8 mouse cellular contexts compared by ENCODE assay signal in the genomic region with DNA sequence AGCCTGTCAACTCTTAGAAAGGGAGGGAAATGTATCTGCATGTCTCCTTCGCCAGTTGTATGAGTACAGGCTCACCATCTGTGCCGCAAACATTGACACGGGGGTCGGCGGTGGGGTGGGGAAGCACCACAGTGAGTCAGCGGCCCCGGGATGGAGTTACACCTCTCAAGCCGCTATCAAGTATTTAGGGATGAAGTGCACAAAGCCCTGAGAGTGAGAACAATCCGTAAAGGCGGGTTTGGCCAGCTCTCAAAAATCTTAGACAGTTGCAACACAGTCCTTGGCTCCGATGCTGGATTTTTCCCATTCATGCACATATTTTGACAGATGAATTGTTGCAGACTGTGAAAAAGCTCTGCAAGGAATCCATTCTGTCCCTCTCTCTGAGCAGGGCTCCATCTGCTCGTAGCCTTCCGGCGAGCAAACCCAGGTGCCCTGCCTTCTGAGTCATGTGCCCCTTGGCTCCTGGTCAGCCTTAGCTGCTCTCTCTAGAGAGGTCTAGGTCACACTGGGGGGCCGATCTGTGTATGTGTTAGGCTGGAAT.
DNase-seq lines count a peak whose midpoint lies in the region; ATAC-seq and TF ChIP-seq lines count a peak whose summit lies in the region.

No protein-coding gene starts in this region.

- H3K36me3 ChIP-seq in liver, adult 2 months (ENCODE audit: control insufficient read depth, insufficient read depth, low read length) = no peaks in the 10 kb centered on the region
- H3K36me3 ChIP-seq in liver, embryonic 11.5 days (ENCODE audit: control insufficient read depth, insufficient read depth, low read length) = no peaks in the 10 kb centered on the region
- no peaks in the 10 kb centered on the region for H3K36me3 ChIP-seq in forebrain, embryonic 16.5 days (ENCODE audit: control insufficient read depth, insufficient read depth)
- no peaks in the 10 kb centered on the region for H3K36me3 ChIP-seq in heart, postnatal 0 days (replicated peaks; ENCODE audit: control insufficient read depth, insufficient read depth, low read length)
- no peaks in the 10 kb centered on the region for H3K36me3 ChIP-seq in lung, postnatal 0 days (ENCODE audit: insufficient read depth, low read length)

- H3K79me2 ChIP-seq in liver, adult 2 months (ENCODE audit: control insufficient read depth, insufficient read depth, low read length) = no peaks in the 10 kb centered on the region

- no peaks in the 10 kb centered on the region for H3K9me3 ChIP-seq in liver, embryonic 11.5 days (ENCODE audit: control insufficient read depth, low read length)
- H3K9me3 ChIP-seq in forebrain, embryonic 16.5 days (ENCODE audit: control insufficient read depth, low read length) = no peaks in the 10 kb centered on the region
- no peaks in the 10 kb centered on the region for H3K9me3 ChIP-seq in heart, postnatal 0 days (replicated peaks; ENCODE audit: control insufficient read depth, low read length)
- H3K9me3 ChIP-seq in lung, postnatal 0 days (ENCODE audit: low read length) = no peaks in the 10 kb centered on the region

- peak; percentile 42 for DNase-seq in liver, adult 2 months (ENCODE audit: extremely low read depth, low read depth, low spot score)
- DNase-seq in liver, embryonic 11.5 days (ENCODE audit: low spot score) = no peak
- DNase-seq in heart, postnatal 0 days (ENCODE audit: low spot score) = peak; percentile 73
- DNase-seq in layer of hippocampus, adult 18-20 months (ENCODE audit: low spot score in 2 of 2) = peak; percentile 71 to 90
- DNase-seq in lung, postnatal 0 days (ENCODE audit: low spot score) = peak; percentile 91
- DNase-seq in right cerebral cortex, postnatal 25 days = peak; percentile 64
- no peak for DNase-seq in spleen, adult 18-20 months

- 22% methylated on average over 15 of the region's 15 CpGs for WGBS in liver, adult 2 months
- WGBS in liver, embryonic 11.5 days = 35% methylated on average over 15 of the region's 15 CpGs
- 6% methylated on average over 15 of the region's 15 CpGs for WGBS in forebrain, embryonic 16.5 days
- WGBS in heart, postnatal 0 days = 6% methylated on average over 15 of the region's 15 CpGs
- WGBS in lung, postnatal 0 days = 13% methylated on average over 15 of the region's 15 CpGs

- H3K4me1 ChIP-seq in liver, adult 2 months (ENCODE audit: control insufficient read depth, insufficient read depth, low read length) = 0 out of 2 replicates have a peak, but pooled peaks cover 3% of the 10 kb centered on the region
- H3K4me1 ChIP-seq in liver, embryonic 11.5 days (replicated peaks; ENCODE audit: control insufficient read depth, insufficient read depth, low read length) = no peaks in the 10 kb centered on the region
- H3K4me1 ChIP-seq in forebrain, embryonic 16.5 days (replicated peaks; ENCODE audit: control insufficient read depth, insufficient read depth, low read length) = peaks cover 15% of the 10 kb centered on the region
- peaks cover 20% of the 10 kb centered on the region for H3K4me1 ChIP-seq in heart, postnatal 0 days (ENCODE audit: control insufficient read depth, insufficient read depth)
- peaks cover 7% of the 10 kb centered on the region; the same call in 1 of the 2 replicates for H3K4me1 ChIP-seq in lung, postnatal 0 days (ENCODE audit: insufficient read depth, low read depth, low read length)

- no peak overlapping the region; the same call in 1 of the 2 replicates for H3K27ac ChIP-seq in liver, adult 2 months (replicated peaks; ENCODE audit: insufficient read depth, low read depth, low read length)
- H3K27ac ChIP-seq in liver, embryonic 11.5 days (ENCODE audit: low read depth, low read length) = no peak overlapping the region
- peak overlapping the region; percentile 65; the same call in 1 of the 2 replicates for H3K27ac ChIP-seq in forebrain, embryonic 16.5 days (ENCODE audit: low read length)
- H3K27ac ChIP-seq in heart, postnatal 0 days (ENCODE audit: low read depth) = no peak overlapping the region
- H3K27ac ChIP-seq in lung, postnatal 0 days (ENCODE audit: low read length) = no peak overlapping the region

- TF ChIP-seq POLR2A in liver, adult 2 months (IDR thresholded peaks at IDR 0.05; ENCODE audit: extremely low read depth, insufficient read depth, low read length) = no peak

- H3K4me3 ChIP-seq in liver, adult 2 months (ENCODE audit: insufficient read depth, low read depth, low read length) = no peak overlapping the region
- no peak overlapping the region for H3K4me3 ChIP-seq in liver, embryonic 11.5 days (ENCODE audit: low read depth, low read length)
- H3K4me3 ChIP-seq in forebrain, embryonic 16.5 days (replicated peaks; ENCODE audit: low read length) = 0 out of 2 replicates have a peak overlapping the region, but pooled peaks have one; percentile 5
- peak overlapping the region; percentile 6; the same call in 1 of the 2 replicates for H3K4me3 ChIP-seq in heart, postnatal 0 days (ENCODE audit: low read depth, low read length)
- H3K4me3 ChIP-seq in lung, postnatal 0 days (ENCODE audit: low read depth, low read length) = no peak overlapping the region

- no peak for TF ChIP-seq CTCF in liver, adult 2 months (IDR thresholded peaks at IDR 0.05; ENCODE audit: low read depth, low read length)
- no peak for TF ChIP-seq CTCF in heart, postnatal 0 days (IDR thresholded peaks at IDR 0.05; ENCODE audit: low read depth)
- no peak for TF ChIP-seq CTCF in lung, postnatal 0 days (IDR thresholded peaks at IDR 0.05)

- H3K9ac ChIP-seq in liver, adult 2 months (ENCODE audit: low read depth, low read length) = no peak overlapping the region
- H3K9ac ChIP-seq in liver, embryonic 11.5 days (ENCODE audit: low read depth, low read length) = no peak overlapping the region
- no peak overlapping the region for H3K9ac ChIP-seq in forebrain, embryonic 16.5 days (replicated peaks; ENCODE audit: low read depth, low read length)
- H3K9ac ChIP-seq in heart, postnatal 0 days (replicated peaks; ENCODE audit: low read depth, low read length) = no peak overlapping the region
- H3K9ac ChIP-seq in lung, postnatal 0 days (replicated peaks; ENCODE audit: low read depth) = no peak overlapping the region

- H3K4me2 ChIP-seq in liver, embryonic 11.5 days = no peak overlapping the region
- H3K4me2 ChIP-seq in forebrain, embryonic 16.5 days (ENCODE audit: low read length) = peak overlapping the region; percentile 44
- peak overlapping the region; percentile 45 for H3K4me2 ChIP-seq in heart, postnatal 0 days (ENCODE audit: low read depth, low read length)
- peak overlapping the region; percentile 32; the same call in 1 of the 2 replicates for H3K4me2 ChIP-seq in lung, postnatal 0 days (replicated peaks; ENCODE audit: low read depth, low read length)

- no peak for ATAC-seq in liver, embryonic 11.5 days (replicated peaks; ENCODE audit: low FRiP score)
- ATAC-seq in forebrain, embryonic 16.5 days = peak; percentile 91
- peak; percentile 53 for ATAC-seq in heart, postnatal 0 days (ENCODE audit: insufficient read depth, low read depth)
- peak; percentile 83 for ATAC-seq in lung, postnatal 0 days

- peaks cover 3% of the 10 kb centered on the region; the same call in 1 of the 2 replicates for H3K27me3 ChIP-seq in liver, adult 2 months (ENCODE audit: control insufficient read depth, insufficient read depth, low read length)
- H3K27me3 ChIP-seq in liver, embryonic 11.5 days (replicated peaks; ENCODE audit: control insufficient read depth, insufficient read depth, low read length) = no peaks in the 10 kb centered on the region
- no peaks in the 10 kb centered on the region for H3K27me3 ChIP-seq in forebrain, embryonic 16.5 days (replicated peaks; ENCODE audit: control insufficient read depth, insufficient read depth, low read length)
- no peaks in the 10 kb centered on the region for H3K27me3 ChIP-seq in heart, postnatal 0 days (ENCODE audit: control insufficient read depth, insufficient read depth, low read length)
- H3K27me3 ChIP-seq in lung, postnatal 0 days (replicated peaks; ENCODE audit: insufficient read depth, low read length) = no peaks in the 10 kb centered on the region

- TF ChIP-seq EP300 in heart, postnatal 0 days (IDR thresholded peaks at IDR 0.05; ENCODE audit: low read depth) = no peak
- TF ChIP-seq EP300 in lung, postnatal 0 days (IDR thresholded peaks at IDR 0.05) = peak; percentile 69

Comparison
In these comparisons a context has a peak if more than half of its experiments do, and no peak if none do; other contexts are left out.
1. DNase-seq: peak in liver, adult 2 months (single experiment), heart, postnatal 0 days (single experiment), layer of hippocampus, adult 18-20 months (2 of 2), lung, postnatal 0 days (single experiment) and right cerebral cortex, postnatal 25 days (single experiment); none in liver, embryonic 11.5 days (single experiment) and spleen, adult 18-20 months (0 of 2).
2. H3K4me3 ChIP-seq: peak in forebrain, embryonic 16.5 days (single experiment) and heart, postnatal 0 days (single experiment); none in liver, adult 2 months (single experiment), liver, embryonic 11.5 days (single experiment) and lung, postnatal 0 days (single experiment).